Mouse (Mus musculus) cerebellum, adult 2 months (tissue): ENCODE measurements at regions not wholly inside any gene's neighbourhood (a gene's known extent, or its start where the extent isn't known, plus 50 kb on each side); places are given as distances from the start of the nearest gene placed in this dataset.
A peak's percentile ranks its signal among the peaks of the same experiment; 100 is the strongest.

Experiments used
- DNase-seq, 2 experiments: peaks; one replicate each; pipeline ENCODE4 v3.0.0; 2021
- H3K27ac ChIP-seq: fragments of 200-500 bp; 2 replicates; pipeline ENCODE4 v1.5.1; 2012; ENCODE audit warnings: low read length, control low read depth, inconsistent platforms; ENCODE audit not compliant: insufficient read depth
- H3K27me3 ChIP-seq: fragments of 200-500 bp; 2 replicates; pipeline ENCODE4 v1.6.1; 2012; ENCODE audit warnings: inconsistent platforms, mild to moderate bottlenecking, low read length, moderate library complexity; ENCODE audit not compliant: control insufficient read depth, insufficient read depth
- H3K4me1 ChIP-seq: fragments of 200-500 bp; 2 replicates; pipeline ENCODE4 v1.6.1; 2011; ENCODE audit warnings: low read length; ENCODE audit not compliant: control insufficient read depth, insufficient read depth
- H3K4me3 ChIP-seq: fragments of 200-500 bp; replicated peaks from 2 replicates; pipeline ENCODE3; 2011; ENCODE audit warnings: mild to moderate bottlenecking, low read depth, low read length, control low read depth; ENCODE audit not compliant: insufficient read depth
- CTCF ChIP-seq: fragments of 200-500 bp; IDR thresholded peaks from 2 replicates; pipeline ENCODE4 v1.5.1; 2011; ENCODE audit warnings: low read depth, mild to moderate bottlenecking, control low read depth, low read length, moderate library complexity, borderline replicate concordance; ENCODE audit not compliant: insufficient read depth
- POLR2A ChIP-seq: fragments of 200-500 bp; IDR thresholded peaks from 2 replicates; pipeline ENCODE4 v1.6.1; 2011; ENCODE audit warnings: low read length, control low read depth, borderline replicate concordance; ENCODE audit not compliant: insufficient read depth
- WGBS: fragments of 180-500 bp; shearing (Covaris S2); methylation state at CpG from one replicate; pipeline ENCODE4 v1.1.7; 2018; 5-methylcytosine and 5-hydroxymethylcytosine counted together

DNA sequence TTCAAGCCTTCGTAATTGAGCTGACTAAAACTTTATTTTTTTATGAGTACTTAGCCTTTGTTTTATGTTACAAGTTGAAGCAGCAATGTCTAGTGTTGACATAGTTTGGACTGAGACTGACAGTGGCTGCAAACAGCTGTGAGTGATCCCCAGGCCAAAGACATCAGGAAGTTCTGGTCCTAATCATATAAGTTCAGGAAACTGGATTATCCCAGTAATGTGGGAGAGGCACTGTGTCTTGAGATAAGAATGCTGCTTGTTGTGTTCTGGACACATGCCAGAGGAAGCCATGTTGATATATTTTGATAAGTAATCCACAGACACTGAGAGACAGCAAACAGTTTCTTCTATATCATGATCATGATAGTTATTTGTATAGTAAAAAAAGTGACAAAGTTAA is 153.4 kb downstream of the Lrriq3 start:
- no peaks in the 10 kb centered on the region for H3K27me3 ChIP-seq
- DNase-seq, result no peak
- WGBS, result 78% methylated on average over 1 of the region's 1 CpGs

DNA sequence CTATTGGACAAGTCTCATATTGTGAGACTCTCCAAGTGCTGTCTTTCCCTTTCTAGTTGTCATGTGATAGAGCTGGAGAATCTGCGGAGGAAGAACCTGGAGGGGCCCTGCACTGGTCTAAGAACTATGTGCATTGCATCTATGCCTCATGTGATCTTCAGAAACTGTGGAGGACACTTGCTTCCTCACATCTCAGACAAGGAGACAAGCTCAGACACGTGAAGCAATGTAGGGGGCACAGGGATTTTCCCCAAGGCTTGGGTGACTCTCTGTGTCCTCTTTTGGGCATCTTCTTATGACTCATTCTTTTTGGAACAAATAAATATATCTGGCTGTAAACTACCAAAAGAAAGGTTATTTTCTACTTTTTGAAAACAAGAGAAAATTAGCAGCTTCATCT is 153.9 kb downstream of the Lrriq3 start:
- no peaks in the 10 kb centered on the region for H3K27me3 ChIP-seq
- WGBS, result 84% methylated on average over 2 of the region's 2 CpGs
- no peak for DNase-seq
- H3K4me1 ChIP-seq, result no peaks in the 10 kb centered on the region
- H3K27ac ChIP-seq, result no peak overlapping the region
- no peak for TF ChIP-seq CTCF
- TF ChIP-seq POLR2A, result no peak
- H3K4me3 ChIP-seq, result no peak overlapping the region

More for the DNA sequence above, 153.4 kb downstream of the Lrriq3 start:
- no peaks in the 10 kb centered on the region for H3K4me1 ChIP-seq
- H3K4me3 ChIP-seq, result no peak overlapping the region
- no peak overlapping the region for H3K27ac ChIP-seq
- TF ChIP-seq CTCF, result no peak
- TF ChIP-seq POLR2A, result no peak

DNA sequence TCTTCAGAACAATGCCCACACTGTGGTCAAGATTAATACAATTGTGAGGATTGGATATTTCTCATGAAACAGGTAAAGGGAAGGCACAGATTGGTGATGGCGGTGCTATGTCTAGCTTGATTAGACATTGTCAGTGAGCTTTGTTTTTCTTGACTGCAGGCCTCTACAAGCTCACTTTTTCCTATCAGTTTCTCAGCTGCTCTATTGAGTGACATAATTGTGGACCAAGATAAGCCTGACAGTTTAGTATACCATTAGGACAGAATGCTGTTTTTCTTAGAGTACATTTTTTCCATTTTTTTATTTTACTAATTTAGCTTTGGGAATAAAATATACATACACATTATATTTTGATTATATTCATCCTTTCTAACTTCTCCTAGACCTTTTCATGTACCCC is 154.7 kb downstream of the Lrriq3 start:
- no peak for DNase-seq
- no peaks in the 10 kb centered on the region for H3K4me1 ChIP-seq
- H3K27ac ChIP-seq, result no peak overlapping the region
- H3K4me3 ChIP-seq, result no peak overlapping the region
- 90% methylated on average over 1 of the region's 1 CpGs for WGBS
- H3K27me3 ChIP-seq, result no peaks in the 10 kb centered on the region
- TF ChIP-seq POLR2A (no peak), CTCF (no peak)

DNA sequence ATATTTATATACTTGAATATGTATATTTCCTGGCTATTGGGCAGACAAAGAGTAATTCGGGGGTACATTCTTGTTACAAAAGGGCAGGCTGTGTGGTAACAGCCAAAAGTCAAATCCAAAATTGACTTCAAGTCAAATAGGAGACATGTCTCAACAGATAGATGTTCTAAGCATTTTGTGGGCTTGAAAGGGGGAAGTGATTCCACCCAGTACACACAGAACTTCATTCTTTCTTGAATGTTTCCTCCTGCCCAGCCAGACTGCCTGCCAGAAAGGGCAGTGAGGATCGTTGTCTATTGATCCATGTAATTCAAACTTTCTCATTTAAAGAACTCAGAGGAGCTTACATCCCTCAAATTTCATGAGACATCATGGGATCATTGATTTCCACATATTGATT is 157.7 kb downstream of the Lrriq3 start:
- no peak for TF ChIP-seq POLR2A
- TF ChIP-seq CTCF, result no peak
- no peak overlapping the region for H3K4me3 ChIP-seq
- H3K27me3 ChIP-seq, result no peaks in the 10 kb centered on the region
- no peak overlapping the region for H3K27ac ChIP-seq
- no peak for DNase-seq
- H3K4me1 ChIP-seq, result no peaks in the 10 kb centered on the region
- WGBS, result 85% methylated on average over 2 of the region's 2 CpGs

DNA sequence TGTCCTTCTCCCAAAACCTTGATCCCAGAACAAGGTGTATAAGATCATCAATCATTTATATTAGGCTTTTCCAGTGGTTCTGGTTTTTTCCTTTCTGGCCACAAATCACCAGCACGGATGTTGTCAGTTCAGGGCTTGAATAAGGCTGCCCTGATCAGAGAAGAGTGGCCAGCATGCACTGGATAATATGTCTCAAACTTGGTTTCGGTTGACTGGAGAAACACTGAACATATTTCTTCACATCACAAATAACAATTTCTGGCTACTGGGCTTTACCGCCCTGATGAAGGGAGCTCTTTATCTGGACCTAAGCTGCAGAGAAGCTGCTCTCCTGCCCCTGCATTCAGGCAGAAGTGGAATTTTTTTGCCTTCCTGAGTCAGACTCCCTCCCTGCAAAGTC is 205.0 kb downstream of the Lrriq3 start:
- WGBS, result 55% methylated on average over 3 of the region's 3 CpGs
- H3K27me3 ChIP-seq, result no peaks in the 10 kb centered on the region
- no peak for DNase-seq
- H3K27ac ChIP-seq, result no peak overlapping the region
- TF ChIP-seq CTCF, result no peak
- no peak for TF ChIP-seq POLR2A
- H3K4me1 ChIP-seq, result no peaks in the 10 kb centered on the region
- H3K4me3 ChIP-seq, result no peak overlapping the region

DNA sequence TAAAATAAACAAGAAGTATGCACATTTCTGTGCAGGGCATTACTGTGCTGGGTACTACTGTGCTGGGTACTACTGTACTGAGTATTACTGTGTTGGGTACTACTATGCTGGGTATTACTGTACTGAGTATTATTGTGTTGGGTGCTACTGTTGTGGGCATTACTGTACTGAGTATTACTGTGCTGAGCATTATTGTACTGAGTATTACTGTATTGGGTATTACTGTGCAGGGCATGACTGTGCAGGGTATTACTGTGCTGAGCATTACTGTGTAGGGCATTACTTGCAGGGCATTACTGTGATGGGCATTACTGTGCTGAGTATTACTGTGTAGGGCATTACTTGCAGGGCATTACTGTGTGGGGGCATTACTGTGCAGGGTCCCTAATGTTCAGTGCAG is 205.5 kb downstream of the Lrriq3 start:
- no peak overlapping the region for H3K27ac ChIP-seq
- TF ChIP-seq CTCF, result no peak
- no peak for TF ChIP-seq POLR2A
- H3K4me3 ChIP-seq, result no peak overlapping the region
- no peak for DNase-seq
- no peaks in the 10 kb centered on the region for H3K27me3 ChIP-seq
- no peaks in the 10 kb centered on the region for H3K4me1 ChIP-seq

DNA sequence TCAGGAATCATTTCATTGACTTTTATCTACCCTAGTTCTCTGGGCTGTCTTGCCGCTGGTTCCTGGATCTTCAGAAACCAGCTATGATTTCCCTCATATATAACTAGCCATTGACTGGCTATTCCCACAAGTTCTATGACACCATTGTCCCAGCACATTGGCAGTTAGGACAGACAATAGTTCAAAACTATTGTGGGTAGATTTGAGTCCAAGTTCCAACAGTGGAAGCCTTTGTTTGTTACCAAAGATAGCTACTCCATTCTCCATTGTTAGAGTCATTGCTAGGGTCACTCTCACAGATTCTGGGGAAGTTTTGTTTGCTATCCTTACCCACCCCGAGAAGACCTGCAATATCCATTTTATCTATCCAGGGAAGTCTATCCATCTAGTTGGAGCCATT is 229.1 kb downstream of the Lrriq3 start:
- TF ChIP-seq POLR2A (no peak), CTCF (no peak)
- H3K4me3 ChIP-seq, result no peak overlapping the region
- no peak overlapping the region for H3K27ac ChIP-seq
- H3K27me3 ChIP-seq, result no peaks in the 10 kb centered on the region
- H3K4me1 ChIP-seq, result no peaks in the 10 kb centered on the region
- 83% methylated on average over 2 of the region's 2 CpGs for WGBS
- no peak for DNase-seq

DNA sequence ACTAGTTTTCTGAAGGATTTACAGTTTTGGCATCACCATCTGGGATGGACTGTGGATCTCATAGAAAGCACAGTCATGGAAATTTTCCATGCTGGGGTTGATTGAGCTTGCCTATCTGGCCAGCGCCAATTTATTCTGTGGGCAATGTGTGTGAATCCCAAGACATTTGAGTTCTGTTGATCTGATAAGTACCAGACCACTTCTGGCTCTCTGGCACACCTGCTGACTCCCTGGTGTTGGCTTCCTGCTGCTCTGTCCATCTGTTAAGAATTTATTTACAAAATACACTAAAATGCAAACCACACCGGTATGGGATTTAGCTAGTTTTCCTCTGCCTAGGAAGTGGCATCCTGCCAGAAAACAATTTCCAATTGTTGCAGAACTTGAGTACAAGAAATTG is 236.5 kb downstream of the Lrriq3 start:
- no peak overlapping the region for H3K27ac ChIP-seq
- TF ChIP-seq POLR2A, result no peak
- TF ChIP-seq CTCF, result no peak
- H3K4me1 ChIP-seq, result no peaks in the 10 kb centered on the region
- no peaks in the 10 kb centered on the region for H3K27me3 ChIP-seq
- DNase-seq, result peak; percentile 21 to 27
- no peak overlapping the region for H3K4me3 ChIP-seq
- WGBS, result 16% methylated on average over 2 of the region's 2 CpGs
